Mouse (Mus musculus) stomach, embryonic 15.5 days (tissue): Measurements from ENCODE around the gene Ndufa8. TPM values are rescaled to one million over a fixed set of nuclear protein-coding genes. Genes with fewer than 3 reads are reported as not detected.

Experiments
- ATAC-seq: fragments of 200-750 bp; cut with Nextera tagmentation; 2 replicates; pipeline ENCODE4 v1.8.0; 2017; ENCODE audit warnings: low read depth, moderate number of reproducible peaks, moderate TSS enrichment; ENCODE audit not compliant: insufficient read depth, low FRiP score
- H3K27ac ChIP-seq: fragments of 300-500 bp; sonication (generic); 2 replicates; pipeline ENCODE4 v1.5.1; 2015; ENCODE audit warnings: mild to moderate bottlenecking, inconsistent platforms
- H3K27me3 ChIP-seq: fragments of 300-500 bp; sonication (generic); replicated peaks from 2 replicates; pipeline ENCODE4 v1.6.1; 2015; ENCODE audit warnings: inconsistent platforms
- H3K36me3 ChIP-seq: fragments of 300-500 bp; sonication (generic); 2 replicates; pipeline ENCODE4 v1.6.1; 2015; ENCODE audit warnings: inconsistent platforms
- H3K4me1 ChIP-seq: fragments of 300-500 bp; sonication (generic); 2 replicates; pipeline ENCODE4 v1.6.1; 2015; ENCODE audit warnings: inconsistent platforms
- H3K4me2 ChIP-seq: fragments of 300-500 bp; sonication (generic); 2 replicates; pipeline ENCODE4 v1.6.1; 2015; ENCODE audit warnings: mild to moderate bottlenecking, inconsistent platforms
- H3K4me3 ChIP-seq: fragments of 300-500 bp; sonication (generic); replicated peaks from 2 replicates; pipeline ENCODE4 v1.5.1; 2015; ENCODE audit warnings: inconsistent platforms
- H3K9ac ChIP-seq: fragments of 300-500 bp; sonication (generic); 2 replicates; pipeline ENCODE4 v1.6.1; 2015; ENCODE audit warnings: inconsistent platforms
- H3K9me3 ChIP-seq: fragments of 300-500 bp; sonication (generic); 2 replicates; pipeline ENCODE4 v1.6.1; 2016; ENCODE audit warnings: inconsistent platforms
- WGBS: fragments of 180-500 bp; shearing (Covaris S2); methylation state at CpG from one replicate; pipeline ENCODE4 v1.1.7; 2015; 5-methylcytosine and 5-hydroxymethylcytosine counted together
- polyA plus RNA-seq: library from polyadenylated mRNA; unstranded; fragments of >200 nt; fragmentation: Nextera tagmentation; extraction: Ambion mirVana; gene quantifications from 2 replicates; pipeline ENCODE4 v1.2.1, GENCODE M21; 2015

Gene Ndufa8
- polyA plus RNA-seq, 1 experiment from 2014 or later: 247 TPM

DNA sequence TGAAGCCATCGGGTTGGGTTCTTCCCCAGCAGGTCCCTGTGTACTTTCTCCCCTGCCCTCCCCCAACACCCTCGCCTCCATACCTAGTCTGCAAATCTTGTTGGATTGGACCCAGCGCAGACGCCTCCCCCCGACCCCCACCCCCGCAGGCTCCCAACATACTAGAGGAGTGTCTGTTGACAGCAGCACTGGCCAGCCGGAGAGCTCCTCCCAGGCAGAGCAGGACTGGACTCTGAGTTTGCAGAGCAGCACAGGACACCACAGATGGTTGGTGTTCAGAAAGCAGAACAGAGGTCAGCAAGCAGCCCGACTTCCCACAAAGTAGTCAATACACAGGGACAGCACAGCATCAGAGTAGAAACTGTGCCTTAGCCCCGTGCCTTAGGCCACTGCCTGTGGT lies 32.2 kb upstream of the Ndufa8 start:
- Histone ChIP-seq H3K36me3 (no peaks in the 10 kb centered on the region), H3K4me3 (no peak overlapping the region), H3K4me2 (no peak overlapping the region), H3K9me3 (no peaks in the 10 kb centered on the region), H3K9ac (no peak overlapping the region), H3K27ac (no peak overlapping the region), H3K27me3 (peaks cover 3% of the 10 kb centered on the region; the same call in 1 of the 2 replicates), H3K4me1 (0 out of 2 replicates have a peak, but pooled peaks cover 7% of the 10 kb centered on the region)
- ATAC-seq: peak; percentile 72
- WGBS: 13% methylated on average over 9 of the region's 9 CpGs

DNA sequence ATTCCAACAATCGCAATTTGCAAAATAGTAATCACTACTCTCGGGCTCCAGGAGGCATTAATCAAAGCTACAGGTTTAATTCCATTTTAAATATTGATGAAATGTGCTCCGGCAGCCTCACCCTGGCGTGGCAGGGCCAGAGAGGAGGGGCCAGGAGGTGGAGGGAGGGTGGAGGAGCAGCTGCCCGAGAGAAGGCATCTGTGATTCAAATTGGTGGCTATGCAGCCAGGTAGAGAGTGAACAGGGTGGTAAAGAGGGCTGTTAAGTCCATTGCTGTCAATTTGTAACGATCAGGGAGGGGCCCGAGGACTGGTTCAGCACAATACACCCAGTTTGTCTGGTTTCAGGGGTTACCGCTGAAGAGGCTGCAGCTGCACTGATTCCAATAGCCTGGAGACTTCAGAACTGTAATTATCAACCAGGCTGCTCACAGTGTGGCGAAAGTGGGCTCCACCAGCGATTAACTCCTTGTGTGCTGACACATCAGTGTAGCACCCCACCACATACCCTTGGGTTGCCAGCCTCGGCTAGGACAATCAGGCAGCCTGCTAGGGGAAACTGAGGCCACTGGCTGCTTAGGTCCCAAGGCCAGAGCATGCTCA lies 28.1 kb upstream of the Ndufa8 start:
- WGBS: 16% methylated on average over 11 of the region's 11 CpGs
- Histone ChIP-seq H3K4me2 (0 out of 2 replicates have a peak overlapping the region, but pooled peaks have one; percentile 10), H3K27me3 (0 out of 2 replicates have a peak, but pooled peaks cover 3% of the 10 kb centered on the region), H3K36me3 (no peaks in the 10 kb centered on the region), H3K4me3 (no peak overlapping the region), H3K9me3 (no peaks in the 10 kb centered on the region), H3K4me1 (0 out of 2 replicates have a peak, but pooled peaks cover 7% of the 10 kb centered on the region), H3K27ac (no peak overlapping the region), H3K9ac (no peak overlapping the region)
- ATAC-seq: no peak

DNA sequence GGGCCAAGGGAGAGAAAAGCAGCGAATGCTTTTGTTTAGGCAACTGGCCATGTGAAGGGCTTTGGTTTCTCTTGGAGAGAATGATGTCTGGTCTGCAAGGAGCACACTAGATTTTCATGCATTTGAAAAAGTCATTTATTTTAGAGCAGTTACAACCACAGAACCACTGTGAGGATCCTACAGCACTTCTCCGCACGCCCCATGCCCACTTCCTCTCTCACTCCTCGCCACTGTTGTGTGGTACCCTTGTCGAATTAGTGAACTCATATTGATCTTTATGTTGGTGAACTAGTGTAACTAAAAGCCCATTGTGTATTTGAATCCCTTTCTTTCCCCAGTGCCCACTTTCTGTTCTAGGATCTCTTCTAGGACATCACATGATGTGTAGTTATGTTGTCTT lies 26.0 kb upstream of the Ndufa8 start:
- H3K9ac ChIP-seq: no peak overlapping the region
- no peak overlapping the region for H3K4me3 ChIP-seq
- no peak overlapping the region for H3K27ac ChIP-seq
- 0 out of 2 replicates have a peak, but pooled peaks cover 5% of the 10 kb centered on the region for H3K4me1 ChIP-seq
- no peaks in the 10 kb centered on the region for H3K36me3 ChIP-seq
- 0 out of 2 replicates have a peak, but pooled peaks cover 3% of the 10 kb centered on the region for H3K27me3 ChIP-seq
- 79% methylated on average over 5 of the region's 5 CpGs for WGBS
- no peaks in the 10 kb centered on the region for H3K9me3 ChIP-seq
- H3K4me2 ChIP-seq: no peak overlapping the region
- ATAC-seq: no peak

DNA sequence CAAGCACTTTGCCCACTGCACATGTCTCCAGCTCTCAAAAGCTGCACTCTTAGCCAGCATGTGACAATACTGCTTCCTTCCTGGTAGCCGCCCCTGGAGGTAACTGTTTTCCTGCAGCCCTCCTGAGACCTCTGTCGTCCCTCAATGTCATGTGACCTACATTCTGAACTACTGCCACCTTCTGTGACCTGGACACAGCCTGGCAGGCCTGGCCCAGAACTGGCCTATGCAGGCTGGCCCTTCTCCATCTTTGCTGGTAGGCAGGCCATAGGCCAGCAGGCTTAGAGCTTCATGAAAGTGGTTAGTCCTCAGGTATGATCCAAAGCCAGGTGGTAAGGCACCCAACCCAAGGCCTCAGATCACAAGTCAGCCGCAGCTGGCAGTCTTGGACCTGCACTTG lies 24.6 kb upstream of the Ndufa8 start:
- Histone ChIP-seq H3K27ac (no peak overlapping the region), H3K9me3 (no peaks in the 10 kb centered on the region), H3K4me2 (no peak overlapping the region), H3K27me3 (no peaks in the 10 kb centered on the region), H3K9ac (no peak overlapping the region), H3K36me3 (no peaks in the 10 kb centered on the region), H3K4me3 (no peak overlapping the region), H3K4me1 (0 out of 2 replicates have a peak, but pooled peaks cover 5% of the 10 kb centered on the region)
- WGBS: 50% methylated on average over 3 of the region's 3 CpGs
- no peak for ATAC-seq

DNA sequence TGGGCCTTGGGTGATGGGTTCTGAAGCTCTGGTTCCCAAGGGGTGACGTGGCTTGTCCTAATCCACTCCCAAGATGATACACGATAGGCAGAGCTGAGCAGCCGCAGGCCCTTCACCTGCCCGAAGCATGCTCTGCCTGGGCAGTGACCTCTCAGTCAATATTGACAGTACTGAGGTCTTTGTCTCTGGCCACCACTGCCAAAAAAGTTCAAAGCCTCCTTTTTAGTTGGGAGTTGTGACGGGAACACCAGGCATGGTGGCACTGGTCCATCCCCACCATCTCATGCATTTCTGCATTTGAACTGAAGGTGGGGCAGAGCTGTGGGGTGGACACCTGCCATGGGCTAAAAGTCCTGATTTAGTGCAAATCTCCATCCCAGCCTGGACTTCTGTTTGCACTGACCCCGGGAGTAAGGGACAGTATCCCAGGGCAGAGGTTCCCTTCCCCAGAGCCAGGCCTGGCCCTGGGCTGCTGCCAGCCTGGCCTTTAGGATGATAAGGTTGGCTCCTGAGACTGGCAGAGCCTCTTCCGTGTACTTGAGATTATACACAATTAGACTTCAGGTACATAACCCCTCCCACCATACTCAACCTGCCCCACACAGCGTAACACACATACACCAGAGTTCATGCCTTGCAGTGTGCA lies 22.6 kb upstream of the Ndufa8 start:
- Histone ChIP-seq H3K4me3 (no peak overlapping the region), H3K27me3 (no peaks in the 10 kb centered on the region), H3K4me2 (no peak overlapping the region), H3K9me3 (no peaks in the 10 kb centered on the region), H3K9ac (no peak overlapping the region), H3K36me3 (no peaks in the 10 kb centered on the region), H3K4me1 (0 out of 2 replicates have a peak, but pooled peaks cover under 1% of the 10 kb centered on the region), H3K27ac (no peak overlapping the region)
- no peak for ATAC-seq
- WGBS: 62% methylated on average over 8 of the region's 8 CpGs

DNA sequence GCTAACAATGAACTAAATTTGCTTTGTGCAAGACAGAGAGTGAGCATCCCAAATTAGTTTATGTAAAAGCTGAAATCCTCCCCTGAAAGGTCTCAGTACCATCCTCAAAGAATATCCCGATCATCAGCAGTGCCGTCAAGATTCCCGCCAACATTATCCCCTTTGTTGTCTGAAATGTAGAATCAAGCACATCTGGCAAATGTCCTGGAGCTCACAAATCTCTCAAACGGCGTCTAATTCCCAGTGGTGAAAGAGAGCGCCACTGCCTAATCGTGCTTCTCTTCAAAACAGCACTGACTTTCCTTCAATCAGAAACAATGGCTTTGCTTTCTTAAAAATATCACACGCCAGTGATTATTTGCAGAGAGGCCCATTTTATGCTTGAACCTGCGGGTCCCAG lies 17.9 kb upstream of the Ndufa8 start:
- no peak overlapping the region for H3K4me3 ChIP-seq
- H3K4me2 ChIP-seq: no peak overlapping the region
- H3K4me1 ChIP-seq: no peaks in the 10 kb centered on the region
- ATAC-seq: no peak
- H3K9ac ChIP-seq: no peak overlapping the region
- no peaks in the 10 kb centered on the region for H3K36me3 ChIP-seq
- H3K27ac ChIP-seq: no peak overlapping the region
- 54% methylated on average over 9 of the region's 9 CpGs for WGBS
- no peaks in the 10 kb centered on the region for H3K27me3 ChIP-seq
- H3K9me3 ChIP-seq: no peaks in the 10 kb centered on the region

DNA sequence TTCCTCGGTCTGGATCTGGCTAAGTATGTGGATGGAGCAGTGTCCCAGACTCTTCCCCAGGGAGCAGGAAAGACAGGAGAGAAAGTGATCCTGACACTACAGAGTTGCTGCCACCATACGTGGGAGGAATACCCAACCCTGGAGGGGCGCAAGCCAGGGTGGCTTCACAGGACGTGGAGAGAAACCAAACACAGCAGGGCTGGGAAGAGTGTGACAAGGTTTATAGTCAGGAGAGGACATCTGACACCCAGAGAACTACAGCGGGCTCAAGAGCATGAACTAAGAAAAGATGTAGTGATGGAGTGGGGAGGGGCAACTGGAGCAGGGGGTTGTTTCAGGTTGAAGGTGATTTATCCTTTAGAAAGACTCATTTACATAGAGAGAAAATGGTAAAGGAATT lies 12.2 kb upstream of the Ndufa8 start:
- ATAC-seq: no peak
- WGBS: 59% methylated on average over 5 of the region's 5 CpGs

DNA sequence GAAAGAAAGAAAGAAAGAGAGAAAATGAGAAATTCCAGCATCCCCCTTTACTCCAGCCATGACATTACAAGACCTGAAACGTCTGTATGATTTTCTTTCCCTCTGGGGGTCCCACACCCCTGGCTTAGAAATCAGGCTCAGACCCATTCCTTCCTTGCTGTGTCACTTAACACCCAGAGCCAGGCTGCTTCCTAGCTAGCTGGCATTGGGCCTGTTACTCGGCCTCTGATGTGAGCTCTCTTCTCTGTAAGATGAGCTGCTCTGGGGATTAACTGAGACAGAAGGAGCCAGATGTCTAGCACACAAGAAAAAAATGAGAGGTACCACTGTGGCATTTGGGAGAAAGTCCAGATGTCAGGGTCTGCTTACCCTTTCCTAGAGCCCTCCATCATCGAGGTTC lies 7.0 kb upstream of the Ndufa8 start:
- 41% methylated on average over 3 of the region's 3 CpGs for WGBS
- no peaks in the 10 kb centered on the region for H3K27me3 ChIP-seq
- no peak overlapping the region for H3K4me3 ChIP-seq
- no peaks in the 10 kb centered on the region for H3K9me3 ChIP-seq
- no peak overlapping the region for H3K27ac ChIP-seq
- ATAC-seq: no peak
- no peaks in the 10 kb centered on the region for H3K4me1 ChIP-seq
- H3K9ac ChIP-seq: no peak overlapping the region
- no peak overlapping the region for H3K4me2 ChIP-seq
- no peaks in the 10 kb centered on the region for H3K36me3 ChIP-seq

More for the DNA sequence above, 12.2 kb upstream of the Ndufa8 start:
- Histone ChIP-seq H3K9ac (no peak overlapping the region), H3K4me1 (no peaks in the 10 kb centered on the region), H3K9me3 (no peaks in the 10 kb centered on the region), H3K4me2 (no peak overlapping the region), H3K27ac (no peak overlapping the region), H3K4me3 (no peak overlapping the region), H3K36me3 (no peaks in the 10 kb centered on the region), H3K27me3 (no peaks in the 10 kb centered on the region)

DNA sequence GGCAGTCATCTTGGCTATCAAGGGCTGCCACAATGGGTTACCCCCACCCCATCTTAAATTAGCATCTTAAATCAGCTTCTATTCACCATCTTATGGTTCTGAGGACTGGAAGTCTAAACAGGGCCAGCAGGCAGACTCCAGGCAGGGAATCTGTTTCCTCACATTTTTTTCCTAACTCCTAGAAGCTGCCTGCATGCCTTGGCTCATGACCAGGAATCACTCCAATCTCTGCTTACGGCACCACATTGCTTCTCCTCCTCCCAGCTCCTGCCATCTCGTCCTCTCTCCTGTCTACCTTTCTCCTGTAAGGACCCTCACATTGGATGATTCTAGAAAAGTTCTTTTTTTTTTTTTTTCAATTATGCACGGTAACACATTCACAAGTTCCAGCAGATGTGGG lies 4.0 kb upstream of the Ndufa8 start:
- Histone ChIP-seq H3K27ac (no peak overlapping the region), H3K4me1 (peaks cover under 1% of the 10 kb centered on the region; the same call in 1 of the 2 replicates), H3K9me3 (no peaks in the 10 kb centered on the region), H3K9ac (no peak overlapping the region), H3K27me3 (no peaks in the 10 kb centered on the region), H3K36me3 (no peaks in the 10 kb centered on the region), H3K4me3 (no peak overlapping the region), H3K4me2 (no peak overlapping the region)
- WGBS: 48% methylated on average over 3 of the region's 3 CpGs
- no peak for ATAC-seq

DNA sequence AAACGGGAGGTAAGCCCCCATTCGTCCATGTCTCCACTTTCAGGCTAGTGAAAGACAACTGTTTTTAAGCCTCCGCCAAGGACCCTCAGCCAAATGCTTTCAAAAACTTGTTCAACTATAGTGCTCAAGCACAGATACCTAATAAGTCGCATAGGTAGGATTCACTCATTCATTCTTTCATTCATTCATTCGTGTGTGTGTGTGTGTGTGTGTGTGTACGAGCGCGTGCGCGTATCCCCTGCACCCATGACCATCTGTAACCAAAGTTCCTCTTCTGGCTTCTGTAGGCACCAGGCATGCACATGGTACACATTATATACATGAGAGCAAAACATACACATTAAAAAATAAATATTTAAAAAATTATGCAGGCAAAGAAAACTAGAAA lies 355 bp upstream of the Ndufa8 start:
- Histone ChIP-seq H3K27me3 (no peaks in the 10 kb centered on the region), H3K9ac (no peak overlapping the region), H3K36me3 (no peaks in the 10 kb centered on the region), H3K9me3 (no peaks in the 10 kb centered on the region), H3K4me2 (peak overlapping the region; percentile 53), H3K4me3 (peak overlapping the region; percentile 85), H3K4me1 (peaks cover 11% of the 10 kb centered on the region), H3K27ac (no peak overlapping the region)
- ATAC-seq: peak; percentile 24; the same call in 1 of the 2 replicates
- WGBS: 43% methylated on average over 10 of the region's 10 CpGs

DNA sequence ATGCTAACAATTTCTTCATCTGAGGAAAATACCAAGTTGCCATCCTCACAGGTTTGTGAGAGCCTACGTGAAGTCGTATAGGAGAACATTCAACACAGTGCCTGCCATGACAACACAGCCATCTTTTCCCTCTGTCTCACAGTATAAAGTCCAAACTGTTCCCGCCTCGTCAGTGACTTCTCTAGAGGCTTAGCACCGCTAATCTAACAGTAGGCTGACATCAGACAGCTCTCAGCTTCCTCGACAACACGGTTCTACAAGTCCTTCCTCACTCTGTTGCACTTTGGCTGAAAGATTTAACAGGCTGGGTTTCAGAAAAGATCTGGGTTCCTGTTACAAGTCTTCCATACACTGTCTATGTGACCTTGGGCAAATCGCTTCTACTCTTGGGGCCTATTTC lies 1.0 kb downstream of the Ndufa8 start:
- H3K9ac ChIP-seq: 0 out of 2 replicates have a peak overlapping the region, but pooled peaks have one; percentile 68
- peaks cover 11% of the 10 kb centered on the region for H3K4me1 ChIP-seq
- WGBS: 54% methylated on average over 8 of the region's 8 CpGs
- H3K36me3 ChIP-seq: peaks cover 7% of the 10 kb centered on the region
- no peaks in the 10 kb centered on the region for H3K9me3 ChIP-seq
- H3K4me3 ChIP-seq: peak overlapping the region; percentile 85
- no peaks in the 10 kb centered on the region for H3K27me3 ChIP-seq
- H3K4me2 ChIP-seq: peak overlapping the region; percentile 53
- H3K27ac ChIP-seq: no peak overlapping the region
- ATAC-seq: no peak

DNA sequence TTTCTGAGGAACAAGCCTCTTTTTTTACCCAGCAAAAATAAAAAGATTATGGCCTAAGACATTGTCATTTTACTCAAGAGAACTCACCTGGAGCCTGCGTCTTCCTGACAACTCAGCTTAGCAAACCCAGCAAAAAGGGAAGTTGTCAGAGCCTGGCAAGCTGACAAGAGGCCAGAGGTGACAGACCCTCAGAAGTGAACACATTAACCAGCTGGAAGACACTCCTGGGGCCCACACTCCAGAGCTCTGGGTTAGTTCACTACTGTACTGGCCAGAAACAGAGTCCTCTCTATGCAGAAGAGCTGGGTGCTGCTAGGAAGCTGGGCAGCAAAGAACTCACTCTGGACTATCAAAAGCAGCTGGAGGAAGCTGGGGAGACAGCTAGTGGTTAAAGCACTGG lies 8.3 kb downstream of the Ndufa8 start:
- Histone ChIP-seq H3K36me3 (peaks cover 27% of the 10 kb centered on the region), H3K4me1 (peaks cover 10% of the 10 kb centered on the region; the same call in 1 of the 2 replicates), H3K4me3 (no peak overlapping the region), H3K27me3 (no peaks in the 10 kb centered on the region), H3K4me2 (no peak overlapping the region), H3K27ac (no peak overlapping the region), H3K9me3 (no peaks in the 10 kb centered on the region), H3K9ac (no peak overlapping the region)
- 52% methylated on average over 1 of the region's 1 CpGs for WGBS
- ATAC-seq: no peak
